Mouse (Mus musculus) cerebellum, adult 11 months (tissue): ENCODE data around the gene Zscan26.

Experiments
- DNase-seq: peaks from one replicate; pipeline ENCODE4 v3.0.0; 2022

The Zscan26 gene

DNA sequence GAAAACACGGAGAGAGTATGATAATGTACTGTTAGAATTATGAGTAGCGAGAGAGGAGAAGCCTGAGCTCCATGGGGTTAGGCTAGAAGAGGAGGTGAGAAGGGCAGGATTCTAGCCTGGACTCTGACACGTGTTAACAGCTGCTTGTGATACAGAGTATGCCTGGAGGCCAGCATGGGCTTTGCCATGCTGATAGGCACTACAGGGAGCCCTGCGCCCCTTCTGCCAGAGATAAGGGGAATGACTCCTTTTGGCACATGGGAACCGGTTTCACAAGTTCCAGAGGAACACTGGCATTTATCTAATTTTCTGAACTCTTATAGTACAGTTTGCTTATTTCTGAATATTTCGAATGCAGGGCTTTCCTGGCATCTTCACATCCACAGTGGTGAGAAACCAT lies 34.7 kb downstream of the Zscan26 start:
- no peak for DNase-seq

DNA sequence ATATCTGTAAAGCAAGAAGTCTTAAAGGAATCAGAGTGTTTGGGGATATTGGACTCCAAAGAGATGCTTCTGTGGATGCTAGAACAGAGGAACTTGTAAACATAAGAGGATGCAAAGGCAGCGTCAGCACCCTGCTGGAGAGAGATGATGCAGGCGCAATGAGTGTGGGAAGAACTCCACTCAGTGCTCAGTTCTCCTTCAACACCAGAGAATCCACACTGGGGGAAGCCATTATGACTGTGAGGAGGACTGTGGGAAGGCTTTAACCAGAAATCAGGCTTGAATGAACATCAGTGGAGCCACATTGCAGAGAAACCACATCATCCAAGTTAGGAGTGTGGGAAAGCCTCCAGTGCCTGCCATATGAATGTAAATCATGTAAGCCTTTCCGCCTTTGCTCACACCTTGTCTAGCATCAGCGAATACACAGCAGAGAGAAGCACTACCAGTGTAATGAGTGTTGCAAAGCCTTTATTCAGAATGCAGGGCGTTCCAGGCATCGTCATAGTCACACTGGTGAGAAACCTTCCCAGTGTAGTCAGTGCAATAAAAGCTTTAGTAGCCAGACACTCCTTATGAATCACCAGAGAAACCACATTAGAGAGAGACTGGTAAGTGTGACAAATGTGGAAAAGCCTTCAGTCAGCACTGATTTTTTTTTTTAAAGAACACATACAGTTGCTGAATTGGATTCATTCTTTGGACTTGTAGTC lies 36.1 kb downstream of the Zscan26 start:
- DNase-seq = no peak

DNA sequence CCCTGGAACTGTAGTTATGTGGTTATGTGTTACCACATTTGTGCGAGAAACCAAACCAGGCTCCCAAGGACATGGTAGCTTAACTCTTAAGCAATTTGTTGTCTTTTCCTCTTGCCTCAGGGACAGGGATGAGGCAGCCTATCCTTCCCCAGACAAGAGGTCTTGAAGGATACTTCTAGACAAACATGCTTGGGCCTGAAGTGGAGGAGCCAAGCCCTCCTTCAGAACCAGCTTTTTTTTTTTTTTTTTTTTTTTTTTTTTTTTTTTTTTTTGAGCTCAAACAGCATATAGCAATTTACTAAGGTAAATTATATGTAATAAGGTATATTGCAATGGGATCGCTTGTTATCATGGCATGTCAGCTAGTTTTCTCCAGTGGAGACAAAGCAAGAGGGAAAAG lies 37.8 kb downstream of the Zscan26 start:
- DNase-seq = no peak

DNA sequence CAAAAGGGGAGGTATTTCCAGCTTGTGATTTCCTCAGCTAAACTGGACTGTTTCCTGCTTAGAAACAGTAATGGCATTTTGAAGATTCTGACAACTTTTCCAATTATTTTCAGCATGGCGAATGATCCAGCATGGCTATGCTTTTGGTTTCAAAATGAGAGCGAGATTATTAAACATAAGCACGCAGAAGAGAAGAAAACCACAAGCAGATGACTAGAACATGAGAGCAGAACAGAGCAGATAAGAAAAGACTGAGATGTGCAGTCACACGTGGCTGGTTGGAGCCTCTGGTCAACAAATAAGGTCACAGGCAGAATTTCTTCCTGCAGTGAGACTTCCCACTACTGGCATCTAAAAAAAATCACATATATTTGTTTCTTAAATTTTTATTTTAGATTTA lies 38.3 kb downstream of the Zscan26 start:
- no peak for DNase-seq

DNA sequence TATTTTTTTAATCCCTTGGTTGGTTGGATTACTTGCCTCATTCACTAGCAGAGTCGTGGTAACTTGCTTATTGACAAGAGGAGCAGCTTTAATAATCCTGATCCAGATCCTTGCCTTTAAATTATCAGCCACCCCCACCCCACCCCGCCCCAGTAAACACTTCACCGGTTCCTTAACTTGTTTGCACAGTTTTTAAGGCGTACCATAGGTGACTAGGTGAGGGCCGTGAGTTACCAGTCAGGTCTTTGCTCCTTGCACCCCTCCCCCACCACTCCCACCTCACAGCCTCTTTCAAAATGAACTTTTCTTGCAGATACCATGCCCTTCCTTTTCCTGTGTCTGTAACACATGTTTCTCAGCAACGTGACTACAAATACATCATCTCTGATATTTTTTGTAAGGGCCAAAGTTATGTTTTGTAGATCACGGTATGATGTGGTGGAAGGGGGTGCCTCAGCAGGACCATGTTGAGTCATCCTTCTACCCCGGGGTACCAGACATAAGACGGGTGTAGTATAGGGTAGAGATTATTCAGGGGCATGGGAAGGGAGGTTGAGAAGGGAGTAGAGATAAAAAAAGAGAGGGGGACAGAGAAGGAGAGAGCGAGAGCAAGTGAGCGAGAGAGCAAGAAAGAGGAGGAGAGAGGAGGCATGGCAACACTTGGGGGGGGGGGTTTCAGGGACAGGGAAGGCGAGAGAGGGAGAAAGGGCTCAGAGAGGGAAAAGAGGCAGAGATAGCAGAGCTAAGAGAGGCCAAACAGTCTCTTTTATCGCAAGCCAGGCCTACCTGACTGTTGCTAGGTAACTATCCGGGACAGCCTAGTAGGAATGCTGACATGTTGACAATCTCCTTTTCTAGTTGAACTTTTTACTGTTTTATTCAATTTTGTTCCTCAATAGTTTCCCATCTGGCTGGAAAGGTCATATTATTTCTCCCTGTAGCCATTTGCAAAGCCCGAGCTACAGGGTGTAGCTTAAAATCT lies 39.0 kb downstream of the Zscan26 start:
- DNase-seq = no peak

DNA sequence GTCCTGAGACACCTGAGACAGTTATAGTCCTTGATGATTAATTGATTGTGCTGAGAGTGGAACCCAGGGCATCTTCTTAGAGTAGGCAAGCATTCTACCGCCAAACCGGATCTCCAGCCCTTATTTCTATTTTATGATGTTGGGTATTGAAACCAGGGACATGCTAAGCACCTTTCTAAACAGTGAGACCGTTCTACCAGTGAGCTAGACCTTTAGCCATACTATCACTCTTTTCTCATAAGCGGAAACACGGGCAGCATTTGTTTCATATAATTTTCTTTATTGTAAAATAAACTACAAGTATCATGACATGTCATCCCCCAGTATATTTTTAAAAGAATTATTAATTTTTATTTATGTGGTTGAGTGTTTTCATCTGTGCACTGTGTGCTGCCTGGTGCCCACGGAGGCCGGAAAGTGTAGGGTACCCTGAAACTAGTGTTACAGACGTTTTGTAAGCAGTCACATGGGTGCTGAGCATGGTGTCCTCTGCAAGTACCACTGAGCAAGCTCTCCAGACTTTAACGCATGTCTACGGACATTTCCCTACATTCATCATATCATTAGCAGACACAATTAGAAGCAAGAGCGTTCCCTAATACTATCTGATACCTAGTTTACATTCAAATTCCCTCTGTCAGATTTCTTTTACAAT lies 44.6 kb downstream of the Zscan26 start:
- no peak for DNase-seq

DNA sequence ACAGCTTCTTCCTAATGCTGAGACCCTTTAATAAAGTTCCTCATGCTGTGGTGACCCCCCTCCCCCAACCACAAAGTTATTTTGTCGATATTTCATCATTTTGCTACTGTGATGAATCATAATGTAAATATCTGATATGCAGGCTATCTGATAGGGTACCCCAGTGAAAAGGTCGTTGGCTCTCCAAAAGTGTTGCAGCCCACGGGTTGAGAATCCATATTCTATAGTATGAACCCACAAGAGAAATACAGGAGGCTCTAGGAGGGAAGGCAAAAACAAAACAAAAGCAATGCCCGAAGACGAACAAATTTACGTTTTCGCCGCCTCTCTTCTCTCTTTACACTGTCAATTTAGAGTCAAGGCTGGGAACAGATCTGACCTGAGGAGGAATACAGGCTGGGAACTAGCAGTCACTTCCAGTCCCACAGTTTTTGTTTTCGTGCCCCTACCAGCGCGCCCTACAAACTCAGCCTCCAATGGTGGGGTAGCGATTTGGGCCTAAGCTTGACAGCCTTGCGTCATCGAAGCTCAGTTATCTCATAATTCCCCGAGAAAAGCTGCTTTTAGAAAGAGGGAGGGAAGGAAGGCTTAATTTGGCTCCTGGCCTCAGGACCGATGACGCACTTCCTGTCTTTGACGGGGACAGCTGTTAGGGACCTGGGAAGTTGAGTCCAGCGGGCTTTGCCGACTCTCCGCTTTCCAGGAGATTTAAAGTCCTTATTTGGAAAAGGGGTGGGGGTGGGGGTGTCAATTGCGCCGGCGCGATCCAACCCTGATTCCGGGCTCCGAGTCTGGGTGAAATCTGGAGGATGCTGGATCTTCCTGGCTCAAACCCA lies 45.3 kb downstream of the Zscan26 start:
- DNase-seq = peak; percentile 79

DNA sequence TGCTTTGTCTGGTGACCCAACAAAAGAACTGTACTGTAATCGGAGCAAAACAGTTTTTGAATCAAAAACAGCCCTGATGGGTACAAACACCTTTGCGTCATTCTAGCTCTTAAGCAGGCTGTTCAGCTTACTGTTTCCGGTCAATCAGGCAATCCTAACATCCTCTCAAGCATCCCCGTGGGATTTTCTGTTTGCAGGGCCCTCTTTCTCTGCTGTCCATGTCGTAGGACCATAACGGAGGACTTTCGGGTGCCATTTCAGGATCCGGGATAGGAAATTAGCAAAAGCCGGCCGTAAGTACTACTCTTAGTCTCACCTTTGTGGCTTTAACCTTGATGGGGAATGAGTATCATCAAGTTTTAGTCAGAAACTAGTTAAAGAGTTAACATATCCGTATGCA lies 46.2 kb downstream of the Zscan26 start:
- no peak for DNase-seq

DNA sequence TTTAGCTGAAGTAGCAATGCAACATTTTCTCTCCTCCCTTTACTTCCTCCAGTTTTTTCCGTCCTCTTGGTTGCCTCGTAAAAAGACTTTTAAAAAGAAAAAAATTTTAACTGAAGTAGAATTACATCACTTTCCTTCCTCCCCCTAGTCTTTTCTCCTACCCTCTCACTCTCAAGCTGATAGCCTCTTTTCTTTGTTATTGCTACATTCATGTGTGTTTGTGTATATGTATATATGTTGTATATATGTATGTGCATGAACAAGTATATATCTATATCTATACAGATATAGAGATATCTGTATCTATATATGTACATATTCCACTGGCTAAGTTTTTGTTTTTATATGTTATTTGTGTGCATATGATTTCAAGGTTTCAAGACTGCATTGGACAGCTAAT lies 50.7 kb downstream of the Zscan26 start:
- DNase-seq = no peak

DNA sequence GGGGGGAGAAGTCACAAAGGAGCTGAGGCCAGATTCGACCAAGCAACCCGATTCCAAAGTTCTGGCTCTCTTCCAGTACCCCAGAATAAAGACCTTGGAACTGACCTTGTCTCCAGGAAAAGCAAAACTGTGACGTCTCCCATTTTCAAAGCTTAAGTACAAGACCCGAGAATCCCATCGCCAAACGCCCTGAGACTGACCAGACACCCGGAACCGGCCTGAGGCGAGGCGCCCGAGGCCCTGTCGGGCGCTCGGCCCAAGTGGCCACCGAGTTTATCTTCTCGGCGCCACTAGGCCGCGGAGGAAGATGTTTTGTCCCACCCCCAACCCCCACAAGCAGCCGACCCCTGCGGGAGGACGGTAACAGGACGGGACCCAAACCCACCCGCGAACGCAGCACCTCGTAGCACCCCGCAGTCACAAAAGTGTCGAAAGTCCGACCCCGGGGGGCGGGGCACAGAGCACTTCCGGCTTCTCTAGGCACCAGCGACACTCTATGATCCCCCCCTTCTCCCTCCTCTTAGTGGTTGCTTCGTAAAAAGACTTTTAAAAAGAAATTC lies 51.2 kb downstream of the Zscan26 start, which contains the start of gene Zkscan3:
TSS of gene Zkscan3 (minus strand) at position 469 of the 560 bp plus-strand sequence.
- peak; percentile 77 for DNase-seq

DNA sequence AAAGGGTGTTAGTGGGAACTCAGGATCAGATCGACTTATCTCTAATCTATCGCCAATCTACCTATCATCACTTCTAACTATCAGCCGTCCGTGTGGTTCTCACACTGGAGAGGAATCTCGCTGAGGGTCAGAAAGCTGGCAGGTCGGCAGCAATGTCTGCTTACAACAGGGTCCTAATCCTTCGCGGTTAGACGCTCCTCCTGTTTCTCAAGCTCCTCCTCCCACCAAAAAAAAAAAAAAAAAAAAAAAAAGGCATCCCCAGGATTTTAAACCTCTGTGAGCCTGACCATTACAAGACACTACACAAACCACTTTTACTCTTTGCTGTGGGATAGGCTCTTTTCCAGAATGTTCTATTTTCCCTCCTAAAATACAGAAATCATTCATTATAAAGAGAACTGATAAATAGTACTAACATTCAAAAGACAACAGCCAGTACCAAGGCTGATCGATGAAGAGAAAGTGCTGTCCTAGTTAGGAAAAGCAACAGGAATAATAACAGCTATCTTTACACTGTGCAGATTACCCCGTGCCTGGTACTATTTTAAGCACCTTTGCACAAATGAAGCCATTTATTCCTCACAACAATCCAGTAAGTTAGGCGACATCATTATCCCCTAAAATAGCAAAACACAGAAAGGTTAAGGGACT lies 51.8 kb downstream of the Zscan26 start:
- DNase-seq = no peak

DNA sequence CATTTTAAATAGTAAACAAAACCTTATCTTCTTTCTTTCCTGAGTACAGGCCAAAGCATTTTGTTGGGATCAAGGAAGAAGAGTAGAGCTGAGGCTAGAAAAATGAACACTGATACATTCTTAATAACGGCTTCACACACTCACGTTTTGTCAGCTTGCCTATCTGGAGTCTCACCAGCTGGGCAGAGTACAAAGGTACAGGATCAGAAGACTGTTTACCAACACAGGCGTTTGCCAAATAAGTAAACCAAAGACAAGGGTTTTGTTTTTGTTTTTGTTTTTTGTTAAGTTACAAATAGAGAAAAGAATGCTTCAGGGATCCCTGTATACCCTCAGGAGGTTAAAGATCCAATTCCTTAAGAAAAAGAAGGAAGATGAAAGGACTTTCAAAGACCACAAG lies 52.4 kb downstream of the Zscan26 start:
- no peak for DNase-seq

DNA sequence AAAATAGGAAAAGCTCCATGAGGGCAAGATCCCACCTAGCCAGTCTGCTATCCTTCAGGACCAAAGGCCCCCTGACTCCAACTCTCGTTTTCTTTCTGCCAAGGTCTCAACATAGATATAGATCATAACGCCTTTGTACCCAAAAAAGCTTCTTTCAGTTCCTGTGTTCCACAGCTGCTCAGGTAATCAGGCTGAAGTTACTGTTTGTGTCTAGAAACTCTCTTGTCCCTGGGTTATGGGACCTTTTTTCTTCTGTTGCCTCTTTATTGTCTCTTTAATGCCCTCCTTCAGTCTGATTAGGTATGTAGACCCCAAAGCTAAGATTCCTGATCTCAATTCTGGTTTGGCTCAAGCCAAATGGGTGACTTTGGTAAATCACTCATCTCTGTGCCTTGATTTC lies 56.0 kb downstream of the Zscan26 start:
- no peak for DNase-seq

DNA sequence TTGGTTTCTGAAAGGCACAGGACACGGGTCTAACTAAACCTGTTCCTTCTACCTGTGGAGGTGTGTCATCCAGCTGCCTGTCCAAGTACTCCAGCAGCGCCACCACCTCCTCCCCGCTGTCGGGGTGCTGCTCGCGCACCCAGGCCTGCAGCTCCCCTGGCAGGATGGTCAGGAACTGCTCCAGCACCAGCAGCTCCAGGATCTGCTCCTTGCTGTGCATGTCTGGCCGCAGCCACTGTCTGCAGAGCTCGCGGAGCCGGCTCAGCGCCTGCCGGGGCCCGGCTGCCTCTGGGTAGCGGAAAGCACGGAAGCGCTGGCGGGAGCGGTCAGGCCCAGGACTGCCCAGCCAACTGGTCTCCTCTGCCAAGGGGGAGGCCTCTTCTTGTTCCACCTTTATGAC lies 57.5 kb downstream of the Zscan26 start:
- peak; percentile 20 for DNase-seq

DNA sequence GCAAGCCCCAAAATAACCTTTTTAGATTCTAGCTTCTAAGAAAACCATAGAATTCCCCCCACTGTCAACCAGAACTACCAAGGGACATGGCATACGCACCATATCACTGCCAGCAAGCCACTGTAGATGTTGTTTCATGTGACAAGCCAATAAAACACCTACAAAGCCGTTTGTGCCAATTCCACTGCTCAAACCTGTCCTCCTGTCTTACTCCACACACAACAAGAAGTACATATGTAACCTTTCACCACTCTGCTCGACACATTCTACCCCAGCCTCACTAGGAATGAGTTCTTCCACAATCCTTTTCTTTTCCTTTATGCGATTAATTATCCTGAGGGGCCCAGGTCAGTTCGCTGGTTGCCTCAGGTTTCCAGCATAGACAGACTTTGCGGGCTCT lies 57.9 kb downstream of the Zscan26 start:
- no peak for DNase-seq

DNA sequence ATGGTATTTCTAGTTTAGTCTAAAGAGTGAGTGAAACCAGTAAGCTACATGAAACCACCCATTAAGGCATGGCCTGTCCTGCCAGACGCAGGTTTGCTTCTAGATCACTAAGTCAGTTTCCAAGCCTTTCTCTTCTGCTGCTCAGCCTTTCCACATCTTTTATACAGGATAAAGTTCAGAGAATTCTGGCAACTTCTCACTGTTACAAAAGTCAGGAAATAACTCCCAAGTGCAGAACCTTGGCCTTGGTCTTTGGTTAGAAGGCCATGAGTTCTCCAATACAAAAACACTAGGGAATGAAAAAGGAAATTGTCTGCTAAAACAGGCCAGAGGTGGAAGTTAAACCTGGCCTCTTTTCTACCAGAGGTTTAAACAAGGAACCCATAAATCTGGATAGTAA lies 58.3 kb downstream of the Zscan26 start:
- no peak for DNase-seq
